Mouse (Mus musculus) C2C12 (cell line): Measurements from ENCODE around the gene Lrrk2.

ENCODE experiments used
- CEBPB ChIP-seq: IDR thresholded peaks from one replicate; pipeline ENCODE4 v1.6.1; 2011; ENCODE audit warnings: low read depth, mild to moderate bottlenecking, control low read depth, moderate library complexity
- CTCF ChIP-seq: IDR thresholded peaks from one replicate; pipeline ENCODE4 v1.5.1; 2011; ENCODE audit not compliant: control insufficient read depth, insufficient read depth, insufficient read length
- MYOD1 ChIP-seq: IDR thresholded peaks from one replicate; pipeline ENCODE4 v1.6.1; 2011; ENCODE audit warnings: low read depth; ENCODE audit not compliant: control insufficient read depth, insufficient read length

GRCm38 (mm10) chr15:91685880-91686563 lies 13.0 kb downstream of the Lrrk2 start:
- TF ChIP-seq CTCF (no peak), MYOD1 (no peak), CEBPB (no peak)
